Mouse (Mus musculus): ENCODE data around the gene Hoxb3. TPM values are rescaled to one million over a fixed set of nuclear protein-coding genes. Genes with fewer than 3 reads are reported as not detected.

Hoxb3 gene
- total RNA-seq, 4 experiments from 2014 or later = 19.4 to 61.4 (median 27.9) TPM

DNA sequence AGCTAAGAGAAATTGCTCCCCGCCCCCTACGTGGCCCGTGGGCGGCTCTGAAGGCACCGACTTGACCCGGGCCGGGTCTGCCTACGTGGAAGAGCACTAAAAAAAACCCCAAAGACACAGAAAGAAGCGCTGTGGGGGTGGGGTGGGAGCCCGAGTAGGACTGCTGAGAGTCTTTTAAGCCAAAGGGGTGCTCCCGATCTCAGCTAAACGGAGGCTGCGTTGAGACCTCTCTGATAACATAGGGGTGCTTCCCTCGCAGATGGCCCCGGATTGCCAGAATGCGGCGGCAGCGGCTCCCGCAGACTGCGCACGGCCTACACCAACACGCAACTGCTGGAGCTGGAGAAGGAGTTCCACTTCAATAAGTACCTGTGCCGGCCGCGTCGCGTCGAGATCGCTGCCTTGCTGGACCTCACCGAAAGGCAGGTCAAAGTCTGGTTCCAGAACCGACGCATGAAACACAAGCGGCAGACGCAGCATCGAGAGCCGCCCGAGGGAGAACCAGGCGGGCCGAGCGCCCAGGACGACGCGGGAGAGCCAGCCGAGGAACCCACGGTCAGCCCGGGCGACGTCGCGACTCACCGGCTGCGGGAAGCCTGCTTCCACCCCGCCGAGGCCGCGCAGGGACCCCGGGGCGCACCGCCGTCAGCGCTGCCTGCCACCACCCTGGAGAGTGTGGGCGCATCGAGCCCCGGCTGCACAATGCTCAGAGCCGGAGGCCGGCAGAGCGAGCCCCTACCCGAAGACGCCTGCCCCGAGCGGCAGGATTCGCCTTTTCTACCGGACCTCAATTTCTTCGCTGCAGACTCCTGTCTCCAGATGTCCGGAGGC is 29.8 kb downstream of the Hoxb3 start:
- no peak for DNase-seq

DNA sequence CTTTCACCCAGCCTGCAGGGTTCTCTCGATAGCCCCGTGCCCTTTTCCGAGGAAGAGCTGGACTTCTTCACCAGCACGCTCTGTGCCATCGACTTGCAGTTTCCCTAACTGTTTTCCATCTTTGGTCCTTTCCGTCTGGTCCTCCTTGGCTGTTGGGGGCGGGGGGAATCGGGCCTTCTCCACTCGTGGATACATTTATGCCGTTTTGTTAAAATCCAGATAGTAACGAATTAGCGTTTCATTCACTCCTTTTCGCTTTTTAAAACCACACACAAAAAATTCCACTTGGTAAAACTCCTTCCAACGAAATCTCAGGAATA is 30.4 kb downstream of the Hoxb3 start:
- DNase-seq = no peak

DNA sequence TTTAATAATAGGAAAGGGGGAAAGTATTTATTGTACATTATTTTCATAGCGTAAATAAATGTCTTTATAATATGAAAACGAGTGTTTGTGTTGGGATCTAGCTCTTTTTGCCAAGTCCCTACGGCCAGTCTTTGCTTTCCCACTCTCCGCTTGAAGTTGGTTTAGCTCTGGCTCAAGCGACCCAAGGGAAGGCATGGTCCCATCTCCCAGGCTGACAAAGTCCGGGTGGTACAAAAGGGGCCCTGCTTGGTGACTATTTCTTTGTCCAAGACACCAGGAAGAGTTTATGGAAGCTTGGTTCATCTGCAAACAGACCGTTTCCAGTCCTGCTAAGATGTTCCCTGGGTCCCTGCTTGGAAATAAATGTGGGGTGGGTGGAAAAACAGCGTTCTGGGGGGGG is 30.8 kb downstream of the Hoxb3 start:
- DNase-seq = no peak

DNA sequence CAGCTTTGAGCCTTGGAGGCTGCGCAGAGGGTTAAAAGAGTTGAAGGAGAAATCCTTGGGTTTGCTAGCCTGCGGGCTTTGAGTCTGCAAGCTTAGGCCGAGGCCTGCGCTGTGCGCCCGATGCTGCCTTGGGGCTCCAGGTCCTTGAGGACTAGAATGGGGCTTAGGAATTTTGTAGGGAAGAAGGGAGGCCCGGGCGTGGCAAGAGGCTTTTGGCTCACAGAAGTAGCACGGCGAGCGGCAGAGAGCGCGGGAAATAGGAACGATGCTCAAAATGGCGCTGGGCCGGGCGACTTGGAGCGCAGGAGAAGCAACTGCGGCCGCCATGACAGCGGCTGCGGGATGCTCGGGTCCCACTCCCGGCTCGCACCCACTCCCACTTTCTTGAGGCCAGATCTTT is 31.2 kb downstream of the Hoxb3 start:
- no peak for DNase-seq

DNA sequence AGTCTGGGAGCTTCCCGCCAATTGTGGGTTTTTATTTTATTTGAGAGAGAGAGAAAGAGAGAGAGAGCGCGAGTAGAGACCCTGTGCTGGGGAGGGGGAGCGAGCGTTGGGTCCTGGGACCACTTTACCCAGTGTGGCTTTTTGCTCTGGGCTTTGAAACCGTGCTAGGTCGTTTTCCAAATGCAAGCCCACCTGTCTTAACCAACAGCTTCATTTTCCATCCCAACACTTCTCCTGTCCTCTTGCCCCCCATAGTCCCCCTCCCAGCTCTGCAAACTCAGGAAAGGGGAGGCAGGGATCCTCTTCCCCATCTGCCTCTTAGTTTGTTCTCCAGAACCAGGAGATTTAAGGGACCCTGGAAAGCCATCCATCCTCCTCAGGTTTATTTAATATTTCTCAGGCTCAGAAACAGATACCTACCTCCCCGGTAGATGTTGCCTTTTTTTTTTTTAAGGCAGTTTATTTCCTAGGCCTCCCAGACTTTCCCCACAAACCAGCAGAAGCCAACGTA is 31.7 kb downstream of the Hoxb3 start:
- no peak for DNase-seq

DNA sequence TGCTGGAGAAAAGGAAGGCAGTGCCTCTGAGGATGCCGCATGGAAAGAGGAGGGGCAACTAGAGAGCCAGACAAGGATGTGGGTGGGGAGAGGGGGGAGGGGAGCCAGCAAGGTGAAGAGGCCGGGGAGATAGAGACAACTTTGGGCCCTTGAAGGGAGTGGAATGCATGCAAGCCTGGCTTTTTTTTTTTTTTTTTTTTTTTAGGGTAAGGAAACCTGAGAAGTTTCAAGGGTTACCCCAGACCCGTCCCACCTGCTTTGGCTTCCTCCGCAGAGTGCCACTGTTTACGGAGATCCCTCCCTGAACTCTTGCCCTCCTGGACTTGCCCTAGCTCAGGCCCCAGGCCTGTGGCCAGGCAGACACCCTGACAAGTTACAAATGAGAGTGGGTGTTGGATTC is 40.7 kb downstream of the Hoxb3 start:
- no peak for DNase-seq

DNA sequence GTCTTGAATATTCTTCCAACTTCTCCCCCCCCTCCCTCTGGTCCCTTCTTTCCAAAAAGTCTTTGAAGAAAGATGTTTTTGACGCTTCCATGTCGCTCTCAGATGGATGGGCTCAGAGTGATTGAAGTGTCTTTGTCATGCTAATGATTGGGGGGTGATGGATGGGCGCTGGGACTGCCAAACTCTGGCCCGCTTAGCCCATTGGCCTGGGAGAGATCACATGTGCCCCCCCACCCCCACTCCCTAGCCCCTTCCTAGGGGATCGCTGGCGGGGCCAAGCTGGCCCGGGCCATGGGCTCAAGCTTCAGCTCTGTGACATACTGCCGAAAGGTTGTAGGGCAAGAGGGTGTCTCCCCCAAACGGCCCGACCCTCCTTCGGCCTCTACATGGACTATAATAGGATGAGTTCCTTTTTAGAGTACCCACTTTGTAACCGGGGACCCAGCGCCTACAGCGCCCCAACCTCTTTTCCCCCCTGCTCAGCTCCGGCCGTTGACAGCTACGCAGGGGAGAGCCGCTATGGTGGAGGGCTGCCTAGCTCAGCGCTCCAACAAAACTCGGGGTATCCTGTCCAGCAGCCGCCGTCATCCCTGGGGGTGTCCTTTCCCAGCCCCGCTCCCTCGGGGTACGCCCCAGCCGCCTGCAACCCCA is 42.4 kb downstream of the Hoxb3 start, which contains the start of gene Hoxb1:
Gene Hoxb1 (plus strand): TSS at position 312 of the 651 bp plus-strand sequence.
- no peak for DNase-seq

DNA sequence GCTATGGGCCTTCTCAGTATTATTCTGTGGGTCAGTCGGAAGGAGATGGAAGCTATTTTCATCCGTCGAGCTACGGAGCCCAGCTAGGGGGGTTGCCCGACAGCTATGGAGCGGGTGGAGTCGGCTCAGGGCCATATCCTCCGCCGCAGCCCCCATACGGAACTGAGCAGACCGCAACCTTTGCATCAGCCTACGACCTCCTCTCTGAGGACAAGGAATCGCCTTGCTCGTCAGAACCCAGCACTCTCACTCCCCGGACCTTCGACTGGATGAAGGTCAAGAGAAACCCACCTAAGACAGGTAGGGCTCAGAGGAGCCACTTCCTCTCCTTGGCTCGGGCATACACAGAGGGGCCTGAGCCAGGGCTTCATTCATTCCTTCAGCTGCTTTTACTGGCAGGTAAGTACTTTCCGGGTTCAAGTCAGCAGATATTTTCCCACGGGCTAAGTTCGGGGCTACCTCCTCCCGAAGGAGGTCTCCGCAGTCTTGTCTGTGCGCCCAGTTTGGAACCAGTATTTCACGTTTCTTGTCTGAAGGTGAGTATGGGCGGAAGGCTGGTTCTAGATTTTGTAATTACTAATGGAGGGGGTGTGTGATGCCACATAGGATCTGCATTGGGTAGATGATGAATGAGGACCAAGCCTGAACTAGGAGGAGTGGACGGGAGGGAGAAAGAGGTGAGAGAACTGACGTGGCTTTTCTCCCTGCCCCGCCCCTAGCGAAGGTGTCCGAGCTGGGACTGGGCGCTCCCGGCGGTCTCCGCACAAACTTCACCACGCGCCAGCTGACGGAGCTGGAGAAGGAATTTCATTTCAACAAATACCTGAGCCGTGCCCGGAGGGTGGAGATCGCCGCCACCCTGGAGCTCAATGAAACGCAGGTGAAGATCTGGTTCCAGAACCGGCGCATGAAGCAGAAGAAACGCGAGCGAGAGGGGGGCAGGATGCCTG is 43.2 kb downstream of the Hoxb3 start:
- no peak for DNase-seq

DNA sequence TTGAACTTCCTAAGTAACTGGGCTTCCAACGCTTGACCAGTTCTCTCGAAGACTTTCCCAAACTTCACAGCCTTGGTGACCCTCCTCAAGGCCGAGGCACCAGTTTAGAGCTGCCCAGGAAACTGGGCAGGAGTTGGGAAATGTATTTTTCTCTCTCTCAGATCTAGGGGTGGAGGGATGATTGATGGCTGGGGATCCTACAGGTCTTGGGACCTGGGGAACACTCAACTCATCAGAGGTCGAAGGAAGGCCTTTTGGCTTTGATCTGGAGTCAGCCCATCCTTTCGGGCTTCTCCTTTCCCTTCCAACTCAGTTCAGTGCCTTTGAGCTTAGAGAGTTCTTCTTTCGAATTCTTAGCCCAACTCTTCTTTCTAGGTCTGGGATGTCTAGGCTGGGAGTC is 44.0 kb downstream of the Hoxb3 start:
- no peak for DNase-seq

DNA sequence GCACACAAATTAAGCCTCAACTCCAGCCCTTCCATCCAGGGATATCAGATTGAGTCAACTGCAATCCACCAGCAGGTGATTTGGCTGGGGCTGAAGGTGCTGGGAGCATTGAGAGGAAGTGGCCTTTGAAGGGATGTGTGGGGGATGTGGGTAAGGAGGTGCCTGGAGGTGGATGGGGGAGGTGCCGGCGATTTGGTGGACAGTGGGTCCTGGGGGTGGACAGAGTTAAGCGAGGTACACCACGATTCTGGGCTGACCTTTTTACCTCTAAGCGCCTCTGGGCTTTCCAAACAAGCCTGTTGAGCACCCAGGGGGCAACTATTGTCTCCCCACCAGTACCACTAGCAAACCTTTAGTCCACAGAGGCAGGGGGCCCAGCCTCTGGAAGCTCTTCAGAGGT is 45.6 kb downstream of the Hoxb3 start:
- no peak for DNase-seq

DNA sequence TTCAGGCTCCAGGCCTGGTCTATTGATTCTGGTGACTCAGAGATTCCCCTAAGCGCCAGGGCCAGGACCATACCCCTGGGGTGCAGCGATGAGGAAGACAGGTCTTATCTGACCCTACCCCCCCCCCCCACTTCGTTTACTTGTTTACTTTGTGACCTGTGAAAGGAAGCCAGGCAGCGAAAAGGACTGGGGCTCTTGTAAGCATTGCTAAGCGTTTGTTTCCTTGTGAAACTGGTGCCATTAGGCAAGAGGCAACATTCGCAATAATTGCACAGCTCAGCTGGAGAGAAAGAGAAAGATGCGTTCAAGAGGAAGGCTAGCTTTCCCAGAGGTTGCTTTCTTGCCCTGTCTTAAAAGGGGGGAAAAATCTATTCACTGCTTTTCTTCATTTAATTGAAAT is 46.0 kb downstream of the Hoxb3 start:
- DNase-seq = no peak

DNA sequence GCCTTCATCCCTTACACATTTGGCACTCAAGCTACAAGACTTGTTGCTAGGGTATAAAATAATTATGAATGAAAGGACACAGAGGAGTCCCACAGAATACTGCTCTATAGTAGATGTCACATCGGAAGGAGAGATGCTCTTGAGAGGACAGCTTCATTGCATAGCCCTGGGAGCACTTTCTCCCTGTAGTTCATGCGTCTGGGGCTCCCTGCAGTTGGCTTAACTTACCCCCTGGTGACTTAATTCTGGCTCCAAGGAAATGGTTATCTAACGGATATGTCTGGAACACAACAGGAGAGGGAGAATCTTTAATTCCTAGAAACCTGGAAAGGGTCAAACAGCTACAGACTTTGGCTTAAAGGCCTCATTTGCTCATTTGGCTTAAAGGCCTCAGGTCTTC is 48.6 kb downstream of the Hoxb3 start:
- no peak for DNase-seq

DNA sequence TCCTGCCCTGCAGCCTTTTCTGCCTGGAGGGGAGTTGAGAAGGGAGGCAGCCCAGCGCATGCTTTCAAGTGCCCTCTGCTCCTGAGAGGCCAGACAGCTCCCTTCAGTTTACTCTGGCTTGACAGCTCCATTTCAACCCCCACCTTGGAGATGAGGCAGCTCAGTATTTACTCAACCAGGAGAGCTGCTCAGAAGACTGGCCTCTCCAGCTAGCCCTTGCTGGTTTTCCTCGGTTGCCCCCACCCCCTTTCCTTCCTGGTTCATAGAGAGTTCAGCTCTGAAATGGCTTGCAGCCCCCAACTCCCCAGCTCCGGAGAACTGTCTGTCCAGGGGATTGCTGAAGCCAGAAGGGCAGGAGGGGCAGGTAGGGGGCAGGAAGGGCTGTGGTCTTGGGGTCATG is 49.4 kb downstream of the Hoxb3 start:
- DNase-seq = no peak

DNA sequence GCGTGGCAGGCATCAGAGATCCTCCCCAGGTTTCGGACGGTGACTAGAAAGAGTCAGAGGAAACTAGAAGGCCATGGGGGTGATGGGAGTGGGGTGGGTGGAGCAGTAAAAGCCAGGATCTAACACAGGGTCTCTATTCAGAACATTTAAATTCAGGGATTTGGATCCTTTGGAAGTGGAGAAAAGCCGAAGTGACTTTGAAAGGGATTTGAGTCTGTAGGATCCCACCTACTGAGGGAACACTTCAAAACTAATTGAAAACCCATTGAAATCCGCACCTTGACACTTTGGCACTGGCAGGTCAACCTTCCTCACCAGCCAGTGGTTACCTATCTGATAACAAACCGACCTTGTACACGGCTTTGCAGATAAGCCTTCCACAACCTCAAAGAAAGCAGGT is 51.7 kb downstream of the Hoxb3 start:
- DNase-seq = no peak

DNA sequence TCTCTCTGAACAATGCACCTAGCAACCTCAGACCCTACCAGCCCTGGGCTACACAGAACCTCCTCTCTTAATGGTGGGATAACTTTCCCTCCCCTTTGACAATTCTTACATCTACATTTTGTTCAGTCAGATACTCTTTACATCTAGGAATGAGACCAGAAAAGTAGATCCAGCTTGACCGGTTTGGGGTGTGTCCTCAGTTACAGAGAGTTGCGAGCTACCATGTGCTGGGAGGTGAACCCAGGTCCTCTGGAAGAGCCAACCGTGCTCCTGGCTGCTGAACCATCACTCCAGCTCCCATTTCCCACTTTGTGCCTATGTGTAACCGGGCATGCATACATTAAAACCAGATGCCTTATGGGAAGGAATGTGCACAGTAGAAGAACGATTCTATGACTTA is 60.3 kb downstream of the Hoxb3 start:
- no peak for DNase-seq

DNA sequence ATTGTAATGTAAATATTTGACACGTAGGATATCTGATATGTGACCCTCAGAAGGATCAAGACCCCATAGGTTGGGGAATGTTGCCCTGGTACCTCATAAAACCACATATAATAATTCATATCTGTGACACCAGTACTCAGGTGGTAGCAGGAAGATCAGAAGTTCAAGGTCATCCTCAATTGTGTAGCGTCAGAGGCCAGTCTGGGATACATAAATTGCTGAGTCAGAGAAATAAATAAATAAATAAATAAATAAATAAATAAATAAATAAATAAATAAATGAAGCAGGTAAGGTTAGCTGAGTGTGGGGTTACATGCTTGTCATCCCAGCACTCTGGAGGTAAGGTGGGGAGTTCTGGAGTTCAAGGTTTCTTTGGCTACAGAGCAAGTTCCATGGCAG is 64.5 kb downstream of the Hoxb3 start:
- no peak for DNase-seq

DNA sequence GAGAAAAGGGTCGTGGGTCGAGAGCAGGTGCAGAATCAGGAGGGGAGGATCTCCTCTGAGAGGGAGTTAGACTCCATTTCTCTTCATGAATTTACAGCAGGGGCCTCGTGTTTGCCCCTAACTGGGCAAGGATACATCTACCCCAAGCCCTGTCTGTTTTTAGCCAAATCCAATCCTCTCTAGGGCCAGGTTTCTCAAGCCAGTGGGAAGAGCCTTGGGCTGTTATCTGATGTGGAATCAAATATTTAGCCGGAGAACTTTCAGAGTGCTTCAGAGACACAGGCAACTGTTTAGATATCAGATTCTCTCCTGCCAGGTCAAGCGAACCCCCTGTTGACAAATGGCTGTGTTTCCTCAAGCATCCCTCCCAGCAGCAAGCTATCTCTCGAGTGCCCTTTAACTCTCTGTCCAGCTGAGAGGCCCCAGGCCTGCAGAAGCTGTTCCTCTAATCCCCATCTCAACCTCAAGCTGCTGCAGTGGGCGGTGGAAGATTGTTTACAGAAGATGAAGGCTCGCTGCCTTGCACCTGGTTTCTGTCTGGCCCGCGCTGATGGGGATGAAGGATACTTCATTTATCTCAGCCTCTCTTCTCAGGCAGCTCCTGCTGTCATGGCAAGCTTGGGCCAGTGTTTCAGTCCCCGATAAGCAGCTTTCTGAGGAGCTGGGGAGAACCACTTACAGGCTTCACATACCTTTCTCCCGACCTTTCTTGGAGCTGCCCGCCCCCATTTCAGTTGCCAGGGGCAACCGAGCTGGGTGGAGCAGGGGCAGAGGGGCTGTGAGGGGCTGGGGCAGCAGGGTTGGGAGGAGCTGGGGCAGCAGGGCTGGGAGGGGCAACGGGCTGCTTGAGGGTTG is 73.9 kb downstream of the Hoxb3 start:
- no peak for DNase-seq

Small RNA genes within 50 kb of the gene (microRNA-seq; reads per million reads assigned to microRNA genes)
- 59,369 to 96,253 reads per million in 2 experiments for gene Mir10a

Other genes starting within 250 kb of the Hoxb3 start
- 100 to 1,000 TPM; 227 to 500 (median 292) TPM for gene Atp5g1, start 247.7 kb upstream of the Hoxb3 start, total RNA-seq (2022)
- gene Calcoco2, start 211.4 kb upstream of the Hoxb3 start, total RNA-seq (2022) = not detected
- gene Ttll6, start 189.5 kb upstream of the Hoxb3 start, total RNA-seq (2022) = not detected
- gene Hoxb13, start 129.0 kb upstream of the Hoxb3 start, total RNA-seq (2022) = not detected
- 100 to 1,000 TPM; 157 to 250 (median 226) TPM for gene Hoxb9, start 51.9 kb upstream of the Hoxb3 start, total RNA-seq (2022)
- 10 to 100 TPM; 50.4 to 99.8 (median 83.6) TPM for gene Hoxb8, start 41.4 kb upstream of the Hoxb3 start, total RNA-seq (2022)
- 10 to 100 TPM; 44.6 to 62.9 (median 53.0) TPM for gene Hoxb7, start 36.7 kb upstream of the Hoxb3 start, total RNA-seq (2022)
- gene Hoxb6, start 30.9 kb upstream of the Hoxb3 start, total RNA-seq (2022) = 10 to 100 TPM; 56.4 to 77.8 (median 59.5) TPM
- 10 to 100 TPM; 25.2 to 38.3 (median 26.7) TPM for gene Hoxb5, start 20.0 kb upstream of the Hoxb3 start, total RNA-seq (2022)
- gene Hoxb4, start 5.1 kb upstream of the Hoxb3 start, total RNA-seq (2022) = 10 to 100 TPM; 19.9 to 45.3 (median 27.0) TPM
- gene Hoxb2, start 27.2 kb downstream of the Hoxb3 start, total RNA-seq (2022) = 10 to 100 TPM; 20.8 to 27.5 (median 23.7) TPM
- gene Hoxb1, start 42.4 kb downstream of the Hoxb3 start, total RNA-seq (2022) = not detected
- gene Skap1, start 141.3 kb downstream of the Hoxb3 start, total RNA-seq (2022) = 10 to 100 TPM in 3 of 4 experiments, 1 to 10 TPM in 1; 7.3 to 15.3 (median 11.2) TPM